Mouse (Mus musculus): Measurements from ENCODE around the gene Platr25.
"Not testable (repeated sequence)": the region's sequence is repeated elsewhere in the genome, so short reads cannot be mapped to it uniquely, and the experiment has no call there.

Platr25 gene

DNA sequence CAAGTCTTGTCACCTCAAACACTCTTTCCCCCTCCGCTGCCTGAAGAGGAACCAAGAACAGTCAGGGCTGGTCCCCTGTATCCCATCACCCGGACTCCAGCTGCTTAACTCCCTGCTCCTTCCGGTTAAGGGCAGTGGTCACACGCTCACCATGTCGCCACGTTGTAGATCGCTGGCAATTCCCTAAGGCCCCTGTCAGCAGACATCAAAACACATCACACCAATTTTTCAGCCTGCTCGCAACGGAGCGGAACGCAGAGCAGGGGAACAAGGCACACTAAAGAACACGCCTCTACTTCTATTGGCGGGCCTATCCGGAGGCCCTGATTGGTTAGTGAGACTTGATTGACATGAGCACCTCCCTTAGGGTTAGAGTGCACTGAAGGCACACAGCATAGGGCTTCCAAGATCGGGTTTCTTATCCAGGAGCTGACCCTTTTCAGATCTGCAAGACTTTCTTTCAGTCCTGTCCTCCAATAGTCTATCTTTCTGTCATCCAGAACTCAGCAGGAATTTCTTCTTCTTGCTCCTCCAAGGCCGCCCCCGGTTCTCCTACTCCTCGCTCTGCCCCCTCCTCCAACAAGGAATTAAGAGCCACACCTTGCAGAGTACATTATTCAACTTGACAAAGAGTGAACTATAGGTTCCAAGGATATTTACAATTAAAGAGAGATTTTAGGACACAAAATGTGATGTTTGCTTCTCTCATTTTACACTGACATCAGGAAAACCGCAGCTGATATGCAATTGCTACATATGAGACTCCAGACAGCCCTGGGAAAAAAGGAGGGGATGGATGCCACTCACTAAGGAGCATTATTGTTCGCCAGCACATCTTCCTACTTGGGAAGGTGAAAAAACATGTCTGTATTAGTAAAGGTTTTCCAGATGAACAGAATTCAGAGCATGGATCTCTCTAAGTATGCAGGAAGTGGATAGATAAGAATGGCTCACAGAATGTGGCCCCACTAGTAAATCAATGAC lies at the start of gene Platr25:
TSS of gene Platr25 (minus strand) at position 278 of the 984 bp plus-strand sequence.
- peak; percentile 40 for DNase-seq (ENCODE audit: low read depth, low spot score)

GRCm38 (mm10) chr13:62807981-62808380 lies 47.5 kb upstream of the Platr25 start:
- not testable (repeated sequence) for DNase-seq (ENCODE audit: low read depth, low spot score)

- DNase-seq (ENCODE audit: low read depth, low spot score) = not testable (repeated sequence)
Observed at GRCm38 (mm10) chr13:62786135-62786493, 25.6 kb upstream of the Platr25 start.

- DNase-seq (ENCODE audit: low read depth, low spot score) = peak; percentile 30
Observed at GRCm38 (mm10) chr13:62785199-62786134, 25.0 kb upstream of the Platr25 start, which contains the start of gene Gm5141. Gene Gm5141 (minus strand): TSS chr13:62785808.

DNA sequence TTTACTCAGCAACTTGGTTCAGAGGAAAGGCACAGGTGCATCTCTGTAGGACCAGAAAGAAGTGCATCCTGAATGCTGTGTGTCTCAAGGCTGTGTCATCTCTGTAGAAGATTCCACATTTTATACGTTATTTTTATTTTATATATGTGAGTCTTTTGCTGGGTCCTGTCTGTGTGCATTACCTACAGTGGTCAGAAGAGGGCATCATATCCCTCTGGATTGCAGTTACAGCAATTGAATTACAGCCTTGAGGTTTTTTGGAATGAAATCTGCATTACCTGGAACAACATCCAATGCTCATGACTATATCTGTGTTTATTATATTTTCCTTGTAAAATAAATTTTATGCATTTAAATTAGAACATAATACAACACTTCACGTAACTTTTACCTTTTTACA lies 3.3 kb upstream of the Platr25 start:
- not testable (repeated sequence) for DNase-seq (ENCODE audit: low read depth, low spot score)

DNA sequence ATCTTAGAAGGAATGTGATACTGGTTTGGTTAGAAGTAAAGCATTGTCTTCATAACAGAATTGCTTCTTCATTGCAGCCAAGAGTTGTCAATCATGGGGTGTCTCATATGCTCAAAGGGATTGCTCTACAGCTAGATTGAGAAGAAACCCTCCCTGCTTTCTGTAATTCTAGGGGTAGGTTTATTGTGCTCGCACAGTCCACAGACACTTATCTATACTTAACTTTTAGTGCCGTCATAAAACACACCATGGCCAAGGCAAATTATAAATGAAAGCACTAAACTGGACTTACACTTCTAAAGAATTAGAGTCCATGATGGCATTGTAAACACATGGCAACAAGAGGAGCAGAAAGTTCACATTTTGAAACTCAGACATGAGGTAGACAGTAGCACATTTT lies 27.2 kb downstream of the Platr25 start:
- no peak for DNase-seq (ENCODE audit: low read depth, low spot score)

- DNase-seq (ENCODE audit: low read depth, low spot score) = not testable (repeated sequence)
Observed at GRCm38 (mm10) chr13:62712611-62713010, 47.9 kb downstream of the Platr25 start.

GRCm38 (mm10) chr13:62685287-62685648 lies 75.2 kb downstream of the Platr25 start:
- DNase-seq (ENCODE audit: low read depth, low spot score) = not testable (repeated sequence)

- peak; percentile 26 for DNase-seq (ENCODE audit: low read depth, low spot score)
Observed at GRCm38 (mm10) chr13:62684608-62685286, 75.8 kb downstream of the Platr25 start.

DNA sequence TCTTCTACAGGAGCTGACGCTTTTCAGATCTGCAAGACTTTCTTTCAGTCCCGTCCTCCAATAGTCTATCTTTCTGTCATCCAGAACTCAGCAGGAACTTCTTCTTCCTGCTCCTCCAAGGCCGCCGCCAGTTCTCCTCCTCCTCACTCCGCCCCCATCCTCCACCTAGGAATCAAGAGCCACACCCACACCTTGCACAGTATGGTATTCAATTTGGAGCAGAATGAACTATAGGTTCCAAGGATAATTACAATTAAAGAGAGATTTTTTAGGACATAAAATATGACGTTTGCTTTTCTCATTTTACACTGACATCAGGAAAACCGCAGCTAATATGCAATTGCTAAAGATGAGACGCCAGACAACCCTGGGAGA lies 107.2 kb downstream of the Platr25 start:
- DNase-seq (ENCODE audit: low read depth, low spot score) = no peak

- peak; percentile 59 for DNase-seq (ENCODE audit: low read depth, low spot score)
Observed at GRCm38 (mm10) chr13:62652681-62653368, 107.7 kb downstream of the Platr25 start.

GRCm38 (mm10) chr13:62627071-62627470 lies 133.4 kb downstream of the Platr25 start:
- DNase-seq (ENCODE audit: low read depth, low spot score) = peak; percentile 13

DNA sequence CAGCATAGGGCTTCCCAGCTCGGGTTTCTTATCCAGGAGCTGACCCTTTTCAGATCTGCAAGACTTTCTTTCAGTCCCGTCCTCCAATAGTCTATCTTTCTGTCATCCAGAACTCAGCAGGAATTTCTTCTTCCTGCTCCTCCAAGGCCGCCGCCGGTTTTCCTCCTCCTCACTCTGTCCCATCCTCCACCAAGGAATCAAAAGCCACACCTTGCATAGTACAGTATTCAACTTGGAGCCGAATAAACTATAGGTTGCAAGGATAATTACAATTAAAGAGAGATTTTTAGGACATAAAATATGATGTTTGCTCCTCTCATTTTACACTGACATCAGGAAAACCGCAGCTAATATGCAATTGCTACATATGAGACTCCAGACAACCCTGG lies 136.2 kb downstream of the Platr25 start:
- DNase-seq (ENCODE audit: low read depth, low spot score) = not testable (repeated sequence)

- peak; percentile 69 for DNase-seq (ENCODE audit: low read depth, low spot score)
Observed at GRCm38 (mm10) chr13:62623577-62624276, 136.8 kb downstream of the Platr25 start, which contains the start of gene 6720489N17Rik. Gene 6720489N17Rik (minus strand): TSS chr13:62624182.

Measured in retina, adult 2 months (tissue).